Mouse (Mus musculus): ENCODE results near the gene Hps5.

GRCm38 (mm10) chr7:46770706-46771105, 25.2 kb downstream of the Hps5 start:
- TF ChIP-seq GATA1 (IDR thresholded peaks at IDR 0.05; ENCODE audit: borderline replicate concordance, low read length) = no peak
- TF ChIP-seq FLI1 (IDR thresholded peaks at IDR 0.05; ENCODE audit: low read length) = no peak
